Mouse (Mus musculus) frontal cortex, postnatal 36 days (tissue): ENCODE measurements around the gene Eef1akmt1.
A peak's percentile ranks its signal among the peaks of the same experiment; 100 is the strongest.

Experiments used
- DNase-seq, 2 experiments: peaks; one replicate each; pipeline ENCODE4 v3.0.0; 2022; ENCODE audit warnings: low spot score in 2 of 2

The Eef1akmt1 gene

GRCm38 (mm10) chr14:57571155-57572133 lies at the start of gene Eef1akmt1:
Eef1akmt1 (minus strand) TSS chr14:57571612.
- DNase-seq: peak; percentile 96 to 98

DNA sequence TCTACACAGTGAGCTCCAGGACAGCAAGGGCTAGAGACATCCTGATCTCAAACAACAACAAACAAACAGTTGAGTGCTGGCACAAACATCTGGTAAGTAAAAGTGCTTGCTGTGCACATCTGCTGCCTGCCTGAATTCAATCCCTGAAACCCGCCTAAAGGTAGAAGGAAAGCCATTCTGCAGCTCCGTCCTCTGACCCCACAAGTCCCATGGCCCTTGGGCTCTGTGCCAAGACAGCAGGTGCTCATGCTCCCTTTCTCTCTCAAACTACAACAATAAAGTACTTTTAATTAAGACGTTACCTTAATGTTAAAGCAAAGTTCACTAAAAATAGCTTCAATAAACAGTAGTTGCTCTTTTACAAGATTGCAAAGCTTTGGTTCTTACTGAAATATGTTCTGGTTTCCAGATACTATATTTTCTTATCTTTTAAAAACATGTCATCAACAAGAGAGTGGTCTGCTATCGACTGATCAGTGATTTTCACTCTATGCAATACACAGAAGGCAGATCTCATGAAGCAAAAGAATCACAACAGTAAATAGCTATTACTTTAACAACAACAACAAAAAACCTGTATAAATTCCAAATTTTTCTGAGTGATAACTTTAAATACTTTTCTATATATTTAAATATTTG lies 49.3 kb upstream of the Eef1akmt1 start:
- DNase-seq: no peak

DNA sequence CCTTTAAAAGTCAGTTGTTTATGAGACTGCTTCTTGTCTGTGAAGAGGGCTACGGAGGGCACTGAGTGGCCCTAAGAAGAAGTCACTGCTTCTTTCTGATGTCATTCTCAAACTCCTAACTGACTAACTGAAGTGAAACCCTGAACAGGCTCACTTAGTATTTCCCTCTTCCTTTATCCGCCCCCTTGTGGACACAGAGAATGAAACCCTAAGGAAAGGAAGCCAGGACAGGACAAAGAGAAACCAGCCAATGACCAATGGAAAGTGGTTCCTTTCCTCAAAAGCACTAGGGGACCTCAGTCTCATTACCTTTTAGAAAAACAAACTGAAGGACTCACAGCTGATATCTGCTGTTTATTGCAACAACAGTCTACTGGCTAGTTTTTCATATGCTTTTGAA lies 48.1 kb upstream of the Eef1akmt1 start:
- peak in 1 of 2 experiments; percentile 28 for DNase-seq

GRCm38 (mm10) chr14:57617675-57618074 lies 46.3 kb upstream of the Eef1akmt1 start:
- no peak for DNase-seq

GRCm38 (mm10) chr14:57616339-57616965 lies 45.0 kb upstream of the Eef1akmt1 start:
- DNase-seq: no peak

- no peak for DNase-seq
Observed at GRCm38 (mm10) chr14:57615828-57616227, 44.4 kb upstream of the Eef1akmt1 start.

DNA sequence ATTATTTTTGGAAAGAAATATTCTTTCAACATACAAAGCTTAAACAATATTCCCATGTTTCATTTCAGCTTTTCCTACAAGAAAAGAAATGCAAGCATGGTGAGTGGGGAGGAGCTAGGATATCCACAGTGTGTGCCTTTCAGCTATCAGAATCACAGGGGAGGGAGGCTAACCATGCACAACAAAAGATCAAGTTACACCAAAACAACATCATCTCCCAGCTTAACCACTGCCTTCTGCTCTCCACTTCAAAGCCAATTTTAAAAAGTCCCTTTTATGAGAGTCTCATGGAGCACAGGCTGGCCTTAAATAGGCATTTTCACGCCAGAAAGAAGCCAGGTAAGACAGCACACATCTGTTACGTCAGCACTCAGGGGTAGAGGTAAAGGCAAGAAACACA lies 39.6 kb upstream of the Eef1akmt1 start:
- no peak for DNase-seq

DNA sequence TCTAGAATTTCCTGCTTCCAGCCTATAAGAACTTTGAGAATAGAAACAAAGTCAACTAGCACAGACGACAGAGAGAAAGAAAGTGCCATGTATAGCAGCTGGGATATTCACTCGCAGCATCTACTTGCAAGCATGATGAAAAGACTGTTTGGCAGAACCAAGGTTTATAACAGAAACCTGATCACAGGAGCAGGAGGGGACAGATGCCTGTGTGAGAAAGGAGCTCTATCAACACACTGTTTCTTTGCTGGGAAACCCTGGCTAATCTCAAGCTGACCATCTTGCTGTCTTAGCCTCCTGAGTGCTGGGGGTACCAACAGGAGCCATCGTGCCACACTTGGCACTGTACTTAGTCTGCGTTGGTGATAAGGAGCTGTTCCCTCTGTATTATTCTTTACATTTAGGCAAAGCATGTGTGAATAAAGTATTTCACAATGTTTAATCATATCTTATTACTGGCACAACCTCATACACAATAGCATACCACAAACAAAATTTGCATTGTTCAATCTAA lies 38.5 kb upstream of the Eef1akmt1 start:
- DNase-seq: no peak

- peak; percentile 70 to 83 for DNase-seq
Observed at GRCm38 (mm10) chr14:57607500-57607899, 36.1 kb upstream of the Eef1akmt1 start.

DNA sequence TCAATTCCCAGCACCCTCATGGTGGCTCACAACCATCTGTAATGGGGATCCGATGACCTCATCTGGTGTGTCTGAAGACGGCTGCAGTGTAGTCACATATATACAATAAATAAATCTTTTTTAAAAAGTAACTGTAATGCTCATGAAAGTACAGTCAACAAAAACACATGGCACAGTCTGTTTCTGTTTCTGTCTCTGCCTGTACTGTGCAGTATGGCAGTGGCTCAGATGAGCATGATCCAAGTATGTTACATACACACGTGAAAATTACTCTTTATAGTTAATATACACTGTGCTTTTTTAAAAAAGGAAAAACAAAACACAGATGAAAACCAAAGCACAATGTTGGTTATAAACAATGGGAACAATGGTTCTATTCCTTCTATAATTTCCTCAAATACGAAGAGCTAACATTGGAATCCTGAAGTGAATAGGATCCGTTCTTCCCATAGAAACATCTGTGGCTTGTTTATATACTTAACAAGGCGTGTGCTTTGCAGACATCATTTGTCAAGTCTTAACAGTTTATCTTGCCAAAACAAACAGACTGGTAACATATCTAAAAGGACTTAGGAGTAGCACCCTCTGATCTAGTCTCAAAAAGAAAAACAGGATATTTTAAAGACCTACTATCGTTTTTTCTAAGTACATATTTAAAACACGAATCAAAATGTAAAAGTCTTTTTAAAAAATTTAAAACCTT lies 35.4 kb upstream of the Eef1akmt1 start:
- no peak for DNase-seq

- DNase-seq: no peak
Observed at GRCm38 (mm10) chr14:57593279-57593678, 21.9 kb upstream of the Eef1akmt1 start.

DNA sequence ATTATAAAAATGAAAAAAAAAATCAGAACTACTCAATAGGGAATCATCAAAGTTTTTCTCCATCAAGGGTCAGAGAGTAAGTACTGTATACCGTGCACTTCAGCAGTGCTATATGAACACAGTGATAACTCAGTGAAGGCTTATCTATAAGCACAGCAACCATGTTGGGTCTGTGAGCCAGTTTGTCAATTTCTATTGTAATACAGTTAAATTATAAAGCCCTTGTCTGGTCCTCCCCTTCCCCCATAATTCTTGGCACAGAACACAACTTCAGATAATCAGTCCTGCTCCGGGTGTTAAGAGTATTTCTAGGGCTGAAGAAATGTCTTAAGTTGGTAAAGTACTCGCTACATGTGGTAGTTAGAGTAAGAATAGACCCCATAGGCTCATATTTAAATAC lies 20.4 kb upstream of the Eef1akmt1 start:
- no peak for DNase-seq

- no peak for DNase-seq
Observed at GRCm38 (mm10) chr14:57576364-57577060, 5.1 kb upstream of the Eef1akmt1 start.

GRCm38 (mm10) chr14:57574792-57575587 lies 3.6 kb upstream of the Eef1akmt1 start:
- DNase-seq: no peak

GRCm38 (mm10) chr14:57565626-57566025 lies 5.8 kb downstream of the Eef1akmt1 start:
- no peak for DNase-seq

DNA sequence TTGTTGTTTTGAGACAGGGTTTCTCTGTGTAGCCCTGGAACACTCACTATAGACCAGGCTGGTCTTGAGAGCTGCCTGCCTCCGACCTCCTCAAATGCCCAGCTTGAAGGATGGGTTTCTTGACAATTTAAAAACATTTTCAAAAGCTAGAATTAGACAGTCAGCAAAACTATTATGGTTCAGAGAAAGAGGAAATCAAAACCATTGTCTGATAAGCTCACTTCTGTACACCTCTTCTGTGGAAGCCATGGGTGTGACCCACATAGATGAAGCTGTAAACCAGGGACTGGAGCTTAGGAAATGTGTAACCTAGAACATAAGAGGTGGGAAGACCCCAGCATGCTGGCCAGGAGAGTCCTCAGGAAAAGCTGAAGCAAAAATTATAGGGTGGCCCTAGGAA lies 14.5 kb downstream of the Eef1akmt1 start:
- no peak for DNase-seq

DNA sequence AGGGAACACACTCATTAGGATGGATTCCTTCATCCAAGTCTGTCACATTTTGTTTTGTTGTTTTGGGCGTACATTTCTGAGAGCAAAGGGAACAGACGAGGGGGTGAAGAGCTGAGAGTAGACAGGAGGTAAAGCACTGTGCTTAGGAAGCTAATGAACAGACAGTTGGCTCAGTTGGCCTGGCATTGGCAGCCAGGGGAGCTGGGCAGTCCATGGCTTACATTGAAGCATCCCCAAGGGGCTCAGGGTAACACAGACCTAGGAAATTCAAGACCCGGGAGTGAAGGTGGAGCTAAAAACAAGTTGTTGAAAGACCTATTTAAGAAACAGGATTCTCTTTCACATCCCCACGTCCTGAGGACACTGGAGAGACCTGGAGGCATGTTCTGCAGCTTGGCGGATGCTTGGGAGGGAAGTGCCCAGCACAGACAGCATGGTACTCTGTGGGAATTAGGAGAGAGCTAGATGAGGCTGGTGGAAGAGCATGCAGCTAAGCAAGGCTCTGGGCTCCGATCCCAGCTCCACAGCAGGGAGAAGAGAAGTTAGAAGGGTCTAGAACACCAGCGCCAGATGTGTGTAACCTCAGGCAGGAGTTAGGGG lies 15.8 kb downstream of the Eef1akmt1 start:
- DNase-seq: no peak

DNA sequence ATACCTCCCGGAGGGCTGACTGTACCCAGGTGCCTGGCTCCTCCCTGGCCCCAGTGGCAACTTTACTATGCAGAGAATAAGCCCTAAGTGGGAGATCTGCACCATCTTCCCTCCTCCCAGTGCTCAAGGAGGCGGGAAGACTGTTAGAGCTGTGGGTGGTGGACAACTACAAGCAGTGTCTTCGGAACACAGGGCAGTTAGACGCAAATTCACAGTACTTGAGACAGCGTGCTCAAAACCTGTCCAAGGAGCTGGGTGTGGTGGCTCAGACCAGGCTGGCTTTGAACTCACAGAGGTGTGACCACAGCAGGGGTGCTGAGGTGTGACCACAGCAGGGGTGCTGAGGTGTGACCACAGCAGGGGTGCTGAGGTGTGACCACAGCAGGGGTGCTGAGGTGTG lies 17.0 kb downstream of the Eef1akmt1 start:
- DNase-seq: no peak

DNA sequence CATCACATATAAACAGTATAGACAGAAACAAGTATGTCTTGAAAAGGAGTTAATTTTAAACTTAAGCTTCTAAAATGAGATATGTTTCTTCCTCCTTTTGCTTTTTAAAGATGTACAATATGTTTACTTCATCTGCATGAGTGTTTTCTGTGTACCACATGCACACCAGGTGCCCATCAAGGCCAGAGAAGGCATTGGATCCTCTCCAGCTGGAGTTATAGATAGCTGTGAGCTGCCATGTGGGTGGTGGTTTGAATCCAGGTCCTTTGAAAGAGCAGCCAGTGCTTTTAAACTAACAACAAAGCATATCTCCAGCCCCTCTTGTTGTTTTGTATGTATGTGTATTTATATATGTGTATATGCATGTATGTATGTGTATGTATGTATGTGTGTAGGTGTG lies 18.5 kb downstream of the Eef1akmt1 start:
- no peak for DNase-seq

- no peak for DNase-seq
Observed at GRCm38 (mm10) chr14:57547062-57547461, 24.4 kb downstream of the Eef1akmt1 start.
